Mouse (Mus musculus) layer of hippocampus, adult 9-11 months (tissue): ENCODE measurements around the gene Paqr6.
"Not testable (repeated sequence)": the region's sequence is repeated elsewhere in the genome, so short reads cannot be mapped to it uniquely, and the experiment has no call there.

Experiments used
- DNase-seq: peaks from one replicate; pipeline ENCODE4 v3.0.0; 2022

The Paqr6 gene

DNA sequence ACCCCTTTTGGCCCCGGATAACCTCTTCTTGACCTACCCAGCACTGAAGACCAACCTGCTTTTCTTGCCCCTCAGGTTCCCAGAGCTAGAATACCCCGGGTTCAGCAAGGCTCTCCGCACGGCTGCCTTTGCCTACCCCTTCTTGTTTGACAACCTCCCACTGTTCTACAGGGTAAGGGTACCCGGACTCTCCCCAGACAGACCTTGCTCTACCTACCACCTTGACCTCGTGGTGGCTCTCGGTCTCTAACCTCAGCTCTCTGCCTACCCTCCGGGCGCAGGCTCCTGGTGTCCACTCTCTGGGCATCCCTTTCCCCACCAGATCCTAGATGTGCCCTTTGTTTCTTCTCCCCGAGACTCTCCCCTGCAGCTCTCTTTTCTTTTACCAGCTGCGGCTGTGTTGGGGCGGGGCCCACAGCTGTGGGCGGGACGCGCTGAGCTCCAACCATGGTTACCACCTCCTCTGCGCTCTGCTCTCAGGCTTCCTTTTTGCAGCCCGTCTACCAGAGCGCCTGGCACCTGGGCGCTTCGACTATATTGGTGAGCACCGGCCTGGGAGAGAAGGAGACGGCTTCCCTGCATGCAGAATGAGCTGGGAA lies 2.5 kb downstream of the Paqr6 start:
- DNase-seq: peak; percentile 66

DNA sequence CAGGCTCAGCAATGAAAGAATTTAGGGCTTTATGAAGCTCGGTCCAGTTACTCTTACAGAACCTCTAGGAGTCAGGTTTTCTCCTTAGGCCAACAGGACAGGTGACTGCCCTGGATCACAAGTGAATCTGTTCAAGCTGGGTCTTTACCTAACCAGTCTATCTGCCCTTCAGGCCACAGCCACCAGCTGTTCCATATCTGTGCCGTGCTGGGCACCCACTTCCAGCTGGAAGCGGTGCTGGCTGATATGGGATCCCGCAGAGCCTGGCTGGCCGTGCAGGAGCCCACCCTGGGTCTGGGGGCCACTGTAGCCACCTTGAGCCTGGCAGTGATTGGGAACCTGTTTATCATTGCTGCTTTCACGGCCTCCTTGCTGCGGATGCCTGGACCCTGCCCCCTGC lies 3.1 kb downstream of the Paqr6 start:
- DNase-seq: not testable (repeated sequence)

DNA sequence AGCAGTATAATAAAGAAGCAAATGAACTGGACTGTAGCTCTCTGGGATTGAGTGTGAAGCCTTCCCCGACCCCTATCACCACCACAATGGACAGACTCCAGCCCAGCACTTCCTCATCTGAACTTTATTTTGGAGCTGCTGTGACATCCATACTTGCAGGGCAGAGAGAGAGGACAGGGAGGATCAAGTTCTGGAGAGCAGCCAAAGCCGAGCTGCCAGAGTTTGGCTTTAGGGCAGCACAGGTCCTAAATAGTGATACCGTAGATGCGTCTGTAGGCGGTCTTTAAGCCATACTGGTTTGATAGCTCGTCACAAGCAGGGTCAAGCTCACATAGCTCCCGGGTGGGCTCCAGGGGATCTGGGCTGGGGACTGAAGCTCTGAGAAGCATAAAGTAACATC lies 4.1 kb downstream of the Paqr6 start:
- not testable (repeated sequence) for DNase-seq

DNA sequence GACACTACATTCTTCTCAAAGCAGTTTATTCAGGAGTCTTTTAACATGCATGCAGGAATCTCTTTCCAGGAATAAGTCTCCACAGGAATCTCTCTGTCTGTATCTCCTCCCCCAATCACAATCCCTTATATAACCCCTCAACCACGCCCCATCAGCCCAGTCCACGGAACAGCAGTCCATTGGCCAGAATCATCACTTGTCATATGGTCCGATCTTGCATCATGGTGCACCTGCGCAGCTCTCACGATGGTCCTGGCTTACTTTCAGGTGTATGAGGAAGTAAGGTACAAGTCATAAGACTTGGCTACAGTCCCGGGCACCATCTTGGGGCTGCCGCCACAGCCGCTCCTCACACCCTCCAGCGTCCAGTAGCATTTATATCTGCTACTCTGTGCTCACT lies 8.3 kb downstream of the Paqr6 start, which contains the start of gene Bglap3:
Bglap3 (minus strand) TSS at position 101 of the 400 bp plus-strand sequence.
- DNase-seq: not testable (repeated sequence)

DNA sequence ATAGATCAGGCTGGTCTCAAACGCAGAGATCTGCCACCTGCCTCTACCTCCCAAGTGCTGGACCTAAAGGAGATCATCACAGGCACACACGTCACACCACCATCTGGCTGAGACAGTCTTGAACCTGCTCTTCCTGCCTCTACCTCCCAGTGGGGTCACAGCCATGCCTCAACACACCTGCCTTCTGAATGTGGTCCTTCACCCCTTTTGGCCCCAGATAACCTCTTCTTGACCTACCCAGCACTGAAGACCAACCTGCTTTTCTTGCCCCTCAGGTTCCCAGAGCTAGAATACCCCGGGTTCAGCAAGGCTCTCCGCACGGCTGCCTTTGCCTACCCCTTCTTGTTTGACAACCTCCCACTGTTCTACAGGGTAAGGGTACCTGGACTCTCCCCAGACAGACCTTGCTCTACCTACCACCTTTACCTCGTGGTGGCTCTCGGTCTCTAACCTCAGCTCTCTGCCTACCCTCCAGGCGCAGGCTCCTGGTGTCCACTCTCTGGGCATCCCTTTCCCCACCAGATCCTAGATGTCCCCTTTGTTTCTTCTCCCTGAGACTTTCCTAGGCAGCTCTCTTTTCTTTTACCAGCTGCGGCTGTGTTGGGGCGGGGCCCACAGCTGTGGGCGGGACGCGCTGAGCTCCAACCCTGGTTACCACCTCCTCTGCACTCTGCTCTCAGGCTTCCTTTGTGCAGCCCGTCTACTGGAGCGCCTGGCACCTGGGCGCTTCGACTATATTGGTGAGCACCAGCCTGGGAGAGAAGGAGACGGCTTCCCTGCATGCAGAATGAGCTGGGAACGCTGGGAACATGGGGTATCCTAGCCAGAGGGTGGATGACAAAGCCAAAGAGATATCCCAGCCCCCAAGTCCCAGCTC lies 11.6 kb downstream of the Paqr6 start:
- DNase-seq: not testable (repeated sequence)

DNA sequence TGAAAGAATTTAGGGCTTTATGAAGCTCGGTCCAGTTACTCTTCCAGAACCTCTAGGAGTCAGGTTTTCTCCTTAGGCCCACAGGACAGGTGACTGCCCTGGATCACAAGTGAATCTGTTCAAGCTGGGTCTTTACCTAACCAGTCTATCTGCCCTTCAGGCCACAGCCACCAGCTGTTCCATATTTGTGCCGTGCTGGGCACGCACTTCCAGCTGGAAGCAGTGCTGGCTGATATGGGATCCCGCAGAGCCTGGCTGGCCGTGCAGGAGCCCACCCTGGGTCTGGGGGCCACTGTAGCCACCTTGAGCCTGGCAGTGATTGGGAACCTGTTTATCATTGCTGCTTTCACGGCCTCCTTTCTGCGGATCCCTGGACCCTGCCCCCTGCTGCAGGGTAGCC lies 12.3 kb downstream of the Paqr6 start:
- not testable (repeated sequence) for DNase-seq

DNA sequence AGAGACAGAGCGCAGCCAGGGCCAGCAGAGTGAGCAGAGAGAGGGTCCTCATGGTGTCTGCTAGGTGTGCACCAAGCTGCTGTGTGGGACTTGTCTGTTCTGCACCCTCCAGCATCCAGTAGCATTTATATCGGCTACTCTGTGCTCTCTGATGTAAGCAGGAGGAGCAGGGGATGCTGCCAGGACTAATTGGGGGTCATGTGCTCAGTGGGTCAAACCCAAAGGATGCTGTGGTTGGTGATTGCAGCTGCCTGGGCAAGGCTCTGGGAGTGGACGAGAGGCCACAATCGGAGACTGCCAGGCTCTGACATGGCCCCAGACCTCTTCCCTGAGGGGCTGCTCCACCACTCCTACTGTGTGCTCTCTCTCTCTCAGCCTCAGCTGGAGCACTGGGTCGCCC lies 14.2 kb downstream of the Paqr6 start, which contains the start of gene Bglap2:
Bglap2 (minus strand) TSS at position 101 of the 400 bp plus-strand sequence.
- not testable (repeated sequence) for DNase-seq

DNA sequence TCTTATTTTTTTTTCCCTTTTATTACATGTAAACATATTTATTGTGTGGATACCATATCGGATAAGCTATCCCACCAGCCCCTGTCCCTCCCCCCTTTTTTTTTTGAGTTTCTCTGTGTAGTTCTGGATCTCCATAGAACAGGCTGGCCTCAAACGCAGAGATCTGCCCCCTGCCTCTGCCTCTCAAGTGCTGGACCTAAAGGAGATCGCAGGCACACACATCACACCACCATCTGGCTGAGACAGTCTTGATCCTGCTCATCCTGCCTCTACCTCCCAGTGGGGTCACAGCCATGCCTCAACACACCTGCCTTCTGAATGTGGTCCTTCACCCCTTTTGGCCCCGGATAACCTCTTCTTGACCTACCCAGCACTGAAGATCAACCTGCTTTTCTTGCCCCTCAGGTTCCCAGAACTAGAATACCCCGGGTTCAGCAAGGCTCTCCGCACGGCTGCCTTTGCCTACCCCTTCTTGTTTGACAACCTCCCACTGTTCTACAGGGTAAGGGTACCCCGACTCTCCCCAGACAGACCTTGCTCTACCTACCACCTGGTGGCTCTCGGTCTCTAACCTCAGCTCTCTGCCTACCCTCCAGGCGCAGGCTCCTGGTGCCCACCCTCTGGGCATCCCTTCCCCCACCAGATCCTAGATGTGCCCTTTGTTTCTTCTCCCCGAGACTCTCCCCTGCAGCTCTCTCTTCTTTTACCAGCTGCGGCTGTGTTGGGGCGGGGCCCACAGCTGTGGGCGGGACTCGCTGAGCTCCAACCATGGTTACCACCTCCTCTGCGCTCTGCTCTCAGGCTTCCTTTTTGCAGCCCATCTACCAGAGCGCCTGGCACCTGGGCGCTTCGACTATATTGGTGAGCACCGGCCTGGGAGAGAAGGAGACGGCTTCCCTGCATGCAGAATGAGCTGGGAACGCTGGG lies 17.3 kb downstream of the Paqr6 start:
- not testable (repeated sequence) for DNase-seq

DNA sequence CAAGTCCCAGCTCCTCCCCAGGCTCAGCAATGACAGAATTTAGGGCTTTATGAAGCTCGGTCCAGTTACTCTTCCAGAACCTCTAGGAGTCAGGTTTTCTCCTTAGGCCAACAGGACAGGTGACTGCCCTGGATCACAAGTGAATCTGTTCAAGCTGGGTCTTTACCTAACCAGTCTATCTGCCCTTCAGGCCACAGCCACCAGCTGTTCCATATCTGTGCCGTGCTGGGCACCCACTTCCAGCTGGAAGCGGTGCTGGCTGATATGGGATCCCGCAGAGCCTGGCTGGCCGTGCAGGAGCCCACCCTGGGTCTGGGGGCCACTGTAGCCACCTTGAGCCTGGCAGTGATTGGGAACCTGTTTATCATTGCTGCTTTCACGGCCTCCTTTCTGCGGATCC lies 18.0 kb downstream of the Paqr6 start:
- DNase-seq: not testable (repeated sequence)

DNA sequence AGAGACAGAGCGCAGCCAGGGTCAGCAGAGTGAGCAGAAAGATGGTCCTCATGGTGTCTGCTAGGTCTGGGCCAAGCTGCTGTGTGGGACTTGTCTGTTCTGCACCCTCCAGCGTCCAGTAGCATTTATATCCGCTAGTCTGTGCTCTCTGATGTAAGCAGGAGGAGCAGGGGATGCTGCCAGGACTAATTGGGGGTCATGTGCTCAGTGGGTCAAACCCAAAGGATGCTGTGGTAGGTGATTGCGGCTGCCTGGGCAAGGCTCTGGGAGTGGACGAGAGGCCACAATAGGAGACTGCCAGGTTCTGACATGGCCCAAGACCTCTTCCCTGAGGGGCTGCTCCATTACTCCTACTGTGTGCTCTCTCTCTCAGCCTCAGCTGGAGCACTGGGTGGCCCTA lies 20.0 kb downstream of the Paqr6 start, which contains the start of gene Bglap:
Bglap (minus strand) TSS at position 101 of the 400 bp plus-strand sequence.
- no peak for DNase-seq

DNA sequence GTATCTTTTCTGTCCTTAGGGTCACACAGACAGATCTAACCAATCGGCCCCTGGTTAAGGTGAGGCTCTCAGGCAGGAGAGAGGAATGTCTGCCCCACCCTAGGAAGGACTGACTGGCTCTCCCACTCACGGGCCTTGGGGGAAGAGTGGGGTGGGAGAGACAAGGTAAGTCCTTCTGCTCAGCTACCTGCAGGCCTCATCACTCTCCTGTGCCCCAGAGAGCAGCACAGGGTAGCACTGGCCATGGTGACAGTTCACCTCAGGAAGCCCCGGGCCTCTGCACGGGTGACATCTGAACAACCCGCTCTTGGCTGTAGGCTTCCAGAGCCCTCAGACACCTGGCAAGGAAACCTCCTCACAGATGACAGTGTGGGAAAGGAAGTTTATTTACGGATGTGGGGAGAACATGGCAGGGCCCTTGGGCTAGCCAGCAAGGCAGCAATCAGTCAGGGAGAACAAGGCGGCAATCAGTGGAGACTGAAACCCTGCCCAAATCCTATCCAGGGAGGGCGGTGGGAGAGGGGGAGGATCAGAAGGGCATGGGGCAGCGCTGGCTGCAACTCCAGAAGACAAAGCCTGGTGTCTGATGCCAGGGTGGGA lies 29.5 kb downstream of the Paqr6 start:
- no peak for DNase-seq

DNA sequence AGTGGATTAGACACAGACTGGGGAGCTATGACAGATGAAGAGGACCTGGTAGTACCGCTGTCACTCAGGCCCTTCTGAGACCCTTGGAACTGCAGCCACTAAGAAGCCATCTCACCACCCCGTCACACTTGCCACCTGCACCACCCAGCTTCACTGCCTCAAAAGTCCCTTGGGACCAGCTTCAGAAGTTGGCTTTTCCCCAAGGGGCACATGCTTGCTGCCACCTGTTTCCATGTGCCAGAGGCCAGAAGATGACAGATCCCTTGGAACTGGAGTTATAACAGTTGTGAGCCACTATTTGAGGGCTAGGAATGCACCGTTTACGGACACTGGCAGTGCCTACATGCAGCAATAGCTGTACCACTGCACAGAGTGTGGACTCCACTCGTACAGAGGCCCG lies 30.9 kb downstream of the Paqr6 start:
- DNase-seq: no peak

DNA sequence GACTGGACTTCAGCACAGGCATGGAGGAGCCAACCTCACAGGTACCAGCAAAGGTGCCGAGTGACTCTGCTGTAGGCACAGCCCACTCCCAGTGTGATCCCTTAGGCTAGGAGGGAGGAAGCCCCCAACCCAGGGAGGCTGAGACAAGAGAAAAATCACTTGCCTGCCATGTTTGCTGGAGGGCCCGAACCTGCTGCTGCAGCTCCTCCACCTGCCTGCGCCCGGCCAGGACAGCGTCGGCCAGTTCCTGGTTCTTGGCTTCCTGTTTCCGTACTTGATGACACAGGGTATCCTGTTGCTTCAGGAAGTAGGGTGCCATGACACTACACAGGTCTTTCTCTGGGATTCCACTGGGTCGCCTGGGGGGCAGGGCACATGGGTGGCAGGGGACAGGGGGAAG lies 31.4 kb downstream of the Paqr6 start:
- DNase-seq: no peak

DNA sequence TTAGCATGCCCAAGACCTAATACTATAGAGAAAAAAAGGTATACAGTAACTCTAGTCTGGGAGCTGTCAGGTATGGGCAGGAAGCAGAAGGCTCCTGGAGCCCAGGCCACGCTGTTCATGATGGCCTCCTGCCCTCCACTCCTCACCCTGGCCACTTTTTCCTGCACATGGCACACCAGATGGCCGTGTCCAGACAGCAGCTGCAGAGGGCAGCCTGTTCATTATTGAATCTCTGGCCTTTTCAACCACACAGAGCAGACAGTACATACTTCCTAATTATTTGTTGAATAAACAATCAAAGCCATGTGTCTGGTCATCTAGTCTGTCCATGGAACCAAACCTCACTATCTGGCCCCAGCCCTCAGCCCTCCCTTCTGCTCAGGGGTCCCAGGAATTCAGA lies 34.3 kb downstream of the Paqr6 start:
- DNase-seq: no peak

DNA sequence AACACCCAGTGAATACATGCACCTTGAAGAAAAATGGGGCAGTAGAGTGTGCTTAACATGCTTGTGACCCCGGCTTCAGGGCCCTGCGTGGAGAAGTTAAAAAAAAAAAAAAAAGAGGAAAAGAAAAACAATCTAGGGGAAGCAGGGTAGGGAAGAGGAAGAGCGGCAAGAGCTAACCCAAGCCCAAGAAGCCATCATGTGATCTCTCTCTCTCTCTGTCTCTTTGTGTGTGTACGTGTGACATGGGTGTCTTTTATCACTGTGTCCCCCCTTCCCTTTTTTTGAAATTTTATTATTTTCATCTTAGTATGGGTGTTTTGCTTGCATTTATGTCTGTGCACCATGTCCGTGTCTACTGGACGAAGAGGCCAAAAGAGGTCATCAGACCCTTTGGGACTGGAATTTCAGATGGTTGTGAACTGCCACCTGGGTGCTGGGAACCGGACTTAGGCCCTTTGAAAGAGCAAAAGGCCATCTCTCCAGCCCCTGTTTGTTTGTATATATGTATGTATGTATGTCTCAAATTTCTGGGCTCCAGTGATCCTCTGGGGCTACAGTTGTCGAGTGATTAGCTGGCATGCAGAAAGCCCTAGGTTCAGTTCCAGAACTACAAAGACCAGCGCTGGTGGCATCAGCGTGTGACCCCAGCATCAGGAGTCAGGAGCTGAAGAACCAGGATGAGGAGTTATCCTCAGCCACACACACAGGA lies 39.3 kb downstream of the Paqr6 start:
- DNase-seq: no peak

DNA sequence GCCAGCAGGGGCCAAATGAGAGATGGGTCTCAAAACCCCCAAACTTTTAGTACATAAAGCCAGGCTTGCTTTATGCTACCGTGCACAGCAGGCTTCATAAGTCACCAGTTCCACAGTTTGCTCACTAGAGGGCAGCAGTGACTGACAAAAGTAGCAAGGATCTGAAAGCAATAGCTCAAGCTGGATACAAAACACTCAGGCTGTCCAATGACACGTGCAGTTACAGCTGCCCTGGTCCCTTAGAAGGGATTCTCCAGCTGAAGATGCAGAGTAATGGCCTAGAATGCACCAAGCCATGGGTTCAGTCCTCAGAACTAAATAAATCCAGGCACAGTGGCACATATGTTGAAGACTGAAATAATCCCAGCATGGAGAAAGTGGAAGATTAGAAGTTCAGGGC lies 42.7 kb downstream of the Paqr6 start:
- DNase-seq: peak; percentile 70

DNA sequence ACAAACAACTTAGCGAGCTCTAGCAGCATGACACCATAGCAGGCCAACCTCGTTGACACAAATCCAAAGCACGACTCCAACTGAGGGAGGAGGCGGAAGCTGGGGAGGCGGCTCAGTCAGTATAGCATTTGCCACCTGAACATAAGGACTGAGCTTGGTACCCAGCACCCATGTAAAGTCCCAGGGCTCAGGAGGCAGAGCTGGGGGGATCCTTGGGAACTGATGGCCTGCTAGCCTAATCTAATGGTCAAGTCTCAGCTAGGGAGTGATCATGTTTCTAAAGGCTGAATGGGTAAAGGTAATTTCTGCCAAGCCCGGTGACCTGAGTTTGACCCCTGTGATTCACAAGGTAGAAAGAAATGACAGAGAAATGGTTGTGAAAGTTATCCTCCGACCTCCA lies 43.1 kb downstream of the Paqr6 start:
- DNase-seq: no peak

DNA sequence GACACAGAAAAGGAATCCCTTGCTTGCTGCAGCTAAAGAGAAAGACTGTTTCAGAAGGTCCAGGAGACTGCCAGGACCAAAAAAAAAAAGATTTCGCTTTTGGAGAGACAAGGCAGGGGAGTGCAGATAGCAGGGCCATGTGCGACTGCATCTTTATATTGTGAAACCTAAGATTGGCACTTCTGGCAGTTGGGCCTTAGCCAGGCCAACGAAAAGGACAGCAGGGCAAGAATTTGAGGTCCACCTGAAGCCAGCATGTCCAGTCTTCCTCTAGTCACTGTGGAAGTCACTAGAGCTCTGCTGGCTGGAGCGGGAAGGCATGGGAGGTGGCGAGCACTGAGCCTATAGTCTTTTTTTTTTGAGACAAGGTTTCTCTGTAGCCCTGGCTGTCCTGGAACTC lies 44.6 kb downstream of the Paqr6 start:
- DNase-seq: no peak

DNA sequence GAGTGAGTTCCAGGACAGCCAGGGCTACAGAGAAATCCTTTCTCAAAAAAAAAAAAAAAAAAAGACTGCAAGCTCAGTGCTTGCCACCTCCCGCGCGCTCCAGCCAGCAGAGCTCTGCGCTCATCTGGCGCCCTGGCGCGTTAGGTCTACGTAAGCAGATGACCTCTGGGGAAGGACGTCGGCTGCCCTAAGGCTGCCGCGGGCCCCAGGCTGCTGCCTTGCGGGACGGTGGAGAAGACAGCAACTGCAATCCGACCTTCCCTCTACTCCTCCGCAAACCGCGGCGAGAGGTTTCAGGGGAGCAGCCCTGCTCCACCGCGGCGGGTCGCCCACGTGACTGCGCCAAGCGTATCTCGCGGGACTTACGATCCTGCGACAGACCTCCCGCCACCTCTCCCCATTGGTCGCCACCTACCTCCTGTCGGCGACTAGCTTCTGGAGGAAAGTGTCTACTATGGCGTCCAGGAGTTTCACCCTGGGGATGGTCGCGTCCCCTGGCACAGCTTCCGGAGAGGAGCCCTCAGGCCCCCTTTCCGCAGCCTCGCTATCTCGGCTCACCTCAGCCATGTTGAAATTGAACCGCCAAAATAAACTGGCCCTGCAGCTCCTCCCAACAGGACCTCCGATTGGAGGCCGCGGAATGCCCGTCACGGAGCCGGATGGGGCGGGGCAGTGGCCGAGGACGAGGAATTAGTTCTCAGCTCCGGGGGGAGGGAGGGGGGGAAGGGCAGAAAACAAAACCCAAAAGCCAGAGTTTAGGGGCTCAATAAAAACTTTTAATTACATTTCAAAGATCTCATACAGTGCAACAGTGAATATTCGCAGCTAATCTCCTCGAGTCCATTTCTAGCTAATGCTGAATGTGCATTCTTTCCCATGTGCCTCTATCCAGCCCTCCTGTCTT lies 45.6 kb downstream of the Paqr6 start, which contains the start of gene Pmf1:
Pmf1 (minus strand) TSS at position 591 of the 904 bp plus-strand sequence.
- DNase-seq: peak; percentile 92

DNA sequence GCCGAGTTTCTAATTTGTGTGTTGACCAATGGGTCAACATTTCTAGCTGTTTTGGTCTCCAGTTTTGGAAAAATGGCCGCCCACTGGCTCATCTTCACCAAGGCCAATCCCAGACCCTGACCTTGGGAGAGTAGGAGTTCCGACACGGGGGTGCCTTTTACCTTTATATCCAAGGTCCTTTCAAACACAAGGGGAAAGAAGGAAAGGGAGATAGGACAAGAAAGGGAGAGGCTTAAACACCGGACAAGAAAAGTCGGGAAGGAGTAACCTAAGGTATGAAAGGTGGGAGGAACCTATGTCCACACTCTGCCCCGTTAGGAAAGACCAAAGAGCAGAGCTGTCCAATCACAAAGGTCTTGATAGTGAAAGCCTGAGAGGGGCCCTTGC lies 46.3 kb downstream of the Paqr6 start:
- DNase-seq: no peak

DNA sequence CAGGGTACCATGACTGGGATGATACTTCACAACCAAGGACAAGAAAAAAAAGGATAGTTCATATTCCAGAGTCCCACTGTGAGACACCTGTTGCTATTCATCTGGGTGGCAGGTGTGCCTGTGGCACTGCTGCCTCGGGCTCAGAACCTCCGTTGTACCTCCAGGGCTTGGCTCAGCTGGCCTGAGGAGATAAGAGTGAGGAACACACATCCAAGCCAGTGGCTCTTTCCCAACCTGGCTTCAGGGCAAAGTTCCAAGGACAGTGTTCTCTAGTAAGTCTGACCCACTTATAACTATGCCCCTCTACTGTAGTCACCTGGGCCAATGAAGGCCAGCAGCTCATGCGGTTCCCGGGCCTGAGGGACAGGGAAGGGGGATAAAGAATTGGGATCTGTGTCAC lies 47.3 kb downstream of the Paqr6 start:
- DNase-seq: no peak
